ENCODE assay signal across 8 mouse cellular contexts in the genomic region with DNA sequence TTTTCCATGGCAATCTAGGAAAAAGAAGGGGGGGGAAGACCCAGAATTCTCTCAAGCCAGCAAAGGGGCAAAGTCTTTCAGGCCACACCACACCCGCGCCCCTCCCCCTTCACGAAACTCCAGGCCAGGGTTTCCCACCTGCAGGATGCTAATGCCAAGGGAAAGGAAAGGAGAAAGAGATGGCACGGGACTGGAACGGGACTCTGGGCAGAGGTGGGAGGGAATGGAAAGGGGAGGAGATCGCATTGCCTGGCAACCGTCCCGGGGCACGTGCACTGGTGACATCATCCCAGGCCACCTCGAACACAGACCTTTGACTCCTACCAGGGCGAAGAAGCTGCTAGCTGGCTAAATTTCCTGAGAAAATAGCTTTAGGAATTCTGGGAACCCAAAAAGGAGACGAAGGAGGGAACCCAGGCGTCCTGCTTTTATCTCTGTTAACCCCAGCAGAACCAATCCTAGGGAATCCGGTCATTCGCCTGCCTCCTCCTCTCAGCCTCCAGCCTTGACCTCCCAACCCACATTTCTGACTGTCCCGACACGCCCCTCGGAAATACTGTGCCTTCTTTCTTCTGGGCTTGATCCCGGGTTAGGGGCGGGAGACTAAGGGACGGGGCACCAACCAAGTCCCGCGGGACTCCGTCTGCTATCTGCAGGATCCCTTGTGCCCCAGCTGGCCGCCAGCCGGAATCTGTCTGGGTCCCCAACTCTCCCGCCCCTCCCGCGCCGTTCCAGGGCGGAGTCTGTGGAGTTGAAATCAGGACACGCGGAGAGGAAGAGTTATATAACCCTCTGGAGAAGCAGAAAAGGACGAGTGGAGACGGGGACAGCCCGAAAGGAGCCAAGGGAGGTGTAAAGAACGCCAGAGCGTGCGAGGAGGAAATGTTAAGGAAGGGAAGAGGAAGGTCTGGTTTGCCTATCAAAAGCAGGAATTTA. TPM values are rescaled to one million over a fixed set of nuclear protein-coding genes. Genes with fewer than 3 reads are reported as not detected.
A peak's percentile ranks its signal among the peaks of the same experiment; 100 is the strongest.
DNase-seq lines count a peak whose midpoint lies in the region; ATAC-seq and TF ChIP-seq lines count a peak whose summit lies in the region.

No protein-coding gene starts in this region.

- intact Hi-C loops in heart, postnatal 10 days (cut with DNase I): loop anchor here (1.0 to 10.0 kb wide), 2 partner anchors 7 to 323 kb away; partner anchors contain the start of gene Per1

- H3K9ac ChIP-seq in forebrain, embryonic 13.5 days: peak overlapping the region; percentile 72
- peak overlapping the region; percentile 47 for H3K9ac ChIP-seq in liver, embryonic 16.5 days (ENCODE audit: low read depth, low read length)
- H3K9ac ChIP-seq in neural tube, embryonic 12.5 days: peak overlapping the region; percentile 66

- no peak for TF ChIP-seq CTCF in E14TG2a.4 (conservative IDR thresholded peaks at IDR 0.05; ENCODE audit: low read length)

- peak; percentile 96 for DNase-seq in cerebellum, adult 11 months
- peak; percentile 97 to 98 for DNase-seq in heart, postnatal 10 days
- peak; percentile 97 to 98 for DNase-seq in kidney, postnatal 4 days
- DNase-seq in testis, postnatal 10 days (ENCODE audit: low spot score): peak; percentile 99

- peak; percentile 37 for ATAC-seq in forebrain, embryonic 13.5 days
- peak; percentile 37 for ATAC-seq in liver, embryonic 16.5 days (ENCODE audit: low read depth)
- ATAC-seq in neural tube, embryonic 12.5 days (ENCODE audit: low FRiP score, low read depth): peak; percentile 38

- H3K9me3 ChIP-seq in E14TG2a.4 (ENCODE audit: low read length): no peaks in the 10 kb centered on the region
- H3K9me3 ChIP-seq in forebrain, embryonic 13.5 days (replicated peaks): no peaks in the 10 kb centered on the region
- no peaks in the 10 kb centered on the region for H3K9me3 ChIP-seq in liver, embryonic 16.5 days (replicated peaks; ENCODE audit: control insufficient read depth, low read length)
- H3K9me3 ChIP-seq in neural tube, embryonic 12.5 days: no peaks in the 10 kb centered on the region

- H3K4me3 ChIP-seq in E14TG2a.4 (replicated peaks; ENCODE audit: low read length): peak overlapping the region; percentile 83
- H3K4me3 ChIP-seq in forebrain, embryonic 13.5 days: peak overlapping the region; percentile 79
- peak overlapping the region; percentile 58 for H3K4me3 ChIP-seq in liver, embryonic 16.5 days (ENCODE audit: low read depth, low read length)
- H3K4me3 ChIP-seq in neural tube, embryonic 12.5 days: peak overlapping the region; percentile 48

- peak overlapping the region; percentile 99 for H3K27ac ChIP-seq in forebrain, embryonic 13.5 days
- H3K27ac ChIP-seq in liver, embryonic 16.5 days (ENCODE audit: low read length): peak overlapping the region; percentile 80
- peak overlapping the region; percentile 95 for H3K27ac ChIP-seq in neural tube, embryonic 12.5 days

- peak overlapping the region; percentile 99 for H3K4me2 ChIP-seq in forebrain, embryonic 13.5 days
- H3K4me2 ChIP-seq in liver, embryonic 16.5 days (ENCODE audit: low read depth, low read length): peak overlapping the region; percentile 89
- H3K4me2 ChIP-seq in neural tube, embryonic 12.5 days (replicated peaks): peak overlapping the region; percentile 98

- H3K27me3 ChIP-seq in E14TG2a.4 (ENCODE audit: insufficient read depth, low read length): peaks cover 20% of the 10 kb centered on the region
- H3K27me3 ChIP-seq in forebrain, embryonic 13.5 days: peaks cover 27% of the 10 kb centered on the region
- peaks cover 56% of the 10 kb centered on the region for H3K27me3 ChIP-seq in liver, embryonic 16.5 days (ENCODE audit: control insufficient read depth, insufficient read depth, low read depth, low read length)
- H3K27me3 ChIP-seq in neural tube, embryonic 12.5 days (replicated peaks): peaks cover 24% of the 10 kb centered on the region

- H3K4me1 ChIP-seq in E14TG2a.4 (replicated peaks; ENCODE audit: low read depth, low read length): peaks cover 75% of the 10 kb centered on the region
- H3K4me1 ChIP-seq in forebrain, embryonic 13.5 days: peaks cover 73% of the 10 kb centered on the region
- peaks cover 63% of the 10 kb centered on the region for H3K4me1 ChIP-seq in liver, embryonic 16.5 days (ENCODE audit: control insufficient read depth, low read depth, low read length)
- peaks cover 77% of the 10 kb centered on the region for H3K4me1 ChIP-seq in neural tube, embryonic 12.5 days

- under 1% methylated on average over 39 of the region's 39 CpGs for WGBS in forebrain, embryonic 13.5 days
- under 1% methylated on average over 39 of the region's 39 CpGs for WGBS in liver, embryonic 16.5 days (ENCODE audit: insufficient replicate concordance)
- WGBS in neural tube, embryonic 12.5 days: under 1% methylated on average over 39 of the region's 39 CpGs

- peaks cover 2% of the 10 kb centered on the region for H3K36me3 ChIP-seq in E14TG2a.4 (ENCODE audit: insufficient read depth, low read length)
- H3K36me3 ChIP-seq in forebrain, embryonic 13.5 days (ENCODE audit: poor library complexity, severe bottlenecking): peaks cover 7% of the 10 kb centered on the region
- H3K36me3 ChIP-seq in liver, embryonic 16.5 days (ENCODE audit: control insufficient read depth, insufficient read depth): no peaks in the 10 kb centered on the region
- peaks cover 4% of the 10 kb centered on the region for H3K36me3 ChIP-seq in neural tube, embryonic 12.5 days

RNA-seq across cellular contexts. Expression of gene Kdm6b, which starts 4.2 kb away (rescaled TPM):
- 55.4 and 59.3 TPM in 2 replicates for polyA plus RNA-seq in forebrain, embryonic 13.5 days (2015; fragmentation: Nextera tagmentation; extraction: Ambion mirVana)
- 10 to 100 TPM; 48.3 to 52.2 TPM for total RNA-seq in heart, postnatal 10 days (2021)
- polyA plus RNA-seq in liver, embryonic 16.5 days (2015; fragmentation: Nextera tagmentation; extraction: Ambion mirVana): 4.1 and 4.3 TPM in 2 replicates
- 48.6 and 52.4 TPM in 2 replicates for polyA plus RNA-seq in neural tube, embryonic 12.5 days (2016; fragmentation: Nextera tagmentation; extraction: Ambion mirVana)

RNA-seq across cellular contexts. Expression of gene Tmem88, which starts 19.7 kb away (rescaled TPM):
- 6.3 and 6.6 TPM in 2 replicates for polyA plus RNA-seq in forebrain, embryonic 13.5 days (2015; fragmentation: Nextera tagmentation; extraction: Ambion mirVana)
- 10 to 100 TPM; 53.3 to 54.0 TPM for total RNA-seq in heart, postnatal 10 days (2021)
- 7.1 and 7.8 TPM in 2 replicates for polyA plus RNA-seq in liver, embryonic 16.5 days (2015; fragmentation: Nextera tagmentation; extraction: Ambion mirVana)
- 13.7 TPM in 2 replicates for polyA plus RNA-seq in neural tube, embryonic 12.5 days (2016; fragmentation: Nextera tagmentation; extraction: Ambion mirVana)

RNA-seq across cellular contexts. Expression of gene Cyb5d1, which starts 22.3 kb away (rescaled TPM):
- polyA plus RNA-seq in forebrain, embryonic 13.5 days (2015; fragmentation: Nextera tagmentation; extraction: Ambion mirVana): 45.9 and 48.6 TPM in 2 replicates
- total RNA-seq in heart, postnatal 10 days (2021): 10 to 100 TPM; 27.5 to 30.2 TPM
- 9.5 and 9.9 TPM in 2 replicates for polyA plus RNA-seq in liver, embryonic 16.5 days (2015; fragmentation: Nextera tagmentation; extraction: Ambion mirVana)
- 48.5 and 49.9 TPM in 2 replicates for polyA plus RNA-seq in neural tube, embryonic 12.5 days (2016; fragmentation: Nextera tagmentation; extraction: Ambion mirVana)

RNA-seq across cellular contexts. Expression of gene Naa38, which starts 22.4 kb away (rescaled TPM):
- polyA plus RNA-seq in forebrain, embryonic 13.5 days (2015; fragmentation: Nextera tagmentation; extraction: Ambion mirVana): 100.0 and 108 TPM in 2 replicates
- 10 to 100 TPM; 94.1 to 95.0 TPM for total RNA-seq in heart, postnatal 10 days (2021)
- polyA plus RNA-seq in liver, embryonic 16.5 days (2015; fragmentation: Nextera tagmentation; extraction: Ambion mirVana): 73.4 and 76.8 TPM in 2 replicates
- polyA plus RNA-seq in neural tube, embryonic 12.5 days (2016; fragmentation: Nextera tagmentation; extraction: Ambion mirVana): 105 and 111 TPM in 2 replicates

RNA-seq across cellular contexts. Expression of gene Chd3, which starts 48.5 kb away (rescaled TPM):
- polyA plus RNA-seq in forebrain, embryonic 13.5 days (2015; fragmentation: Nextera tagmentation; extraction: Ambion mirVana): 104 and 106 TPM in 2 replicates
- total RNA-seq in heart, postnatal 10 days (2021): 10 to 100 TPM; 62.0 to 66.7 TPM
- polyA plus RNA-seq in liver, embryonic 16.5 days (2015; fragmentation: Nextera tagmentation; extraction: Ambion mirVana): 5.0 and 5.7 TPM in 2 replicates
- 87.1 and 93.0 TPM in 2 replicates for polyA plus RNA-seq in neural tube, embryonic 12.5 days (2016; fragmentation: Nextera tagmentation; extraction: Ambion mirVana)

Comparison
In these comparisons a context has a peak if more than half of its experiments do, and no peak if none do; other contexts are left out.
1. Peak in every context shown above with its lines: DNase-seq, ATAC-seq, H3K4me3 ChIP-seq and H3K27ac ChIP-seq.